Mouse (Mus musculus): ENCODE data around the gene Max. TPM values are rescaled to one million over a fixed set of nuclear protein-coding genes. Genes with fewer than 3 reads are reported as not detected.

Gene Max
- polyA plus RNA-seq, 1 experiment from 2014 or later: 48.0 TPM

DNA sequence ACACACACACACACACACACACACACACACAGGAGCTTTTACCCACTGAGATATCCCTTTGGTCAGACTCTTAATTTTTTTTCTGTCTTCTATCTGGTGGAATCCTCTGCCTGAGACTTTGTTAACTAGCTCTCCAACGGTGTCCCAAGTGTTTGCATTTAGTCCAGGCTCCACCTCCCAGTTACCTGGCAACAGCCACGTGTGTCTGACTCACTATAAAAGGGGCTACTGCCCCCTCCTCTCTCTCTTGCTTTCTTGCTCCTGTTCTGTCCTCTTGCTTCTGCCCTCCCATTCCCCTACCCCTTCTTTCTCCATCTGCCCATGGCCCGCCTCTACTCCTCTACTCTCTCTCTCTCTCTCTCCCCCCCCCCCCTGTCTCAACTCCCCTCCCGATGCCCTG, 3.9 kb upstream of the Max start:
- Histone ChIP-seq H3K4me2 (ENCODE audit: low read depth, low read length) (no peak overlapping the region; the same call in 1 of the 2 replicates), H3K4me3 (ENCODE audit: low read depth, low read length) (no peak overlapping the region), H3K9ac (replicated peaks; ENCODE audit: low read length) (no peak overlapping the region), H3K4me1 (ENCODE audit: control insufficient read depth, insufficient read depth, low read length) (no peaks in the 10 kb centered on the region), H3K27me3 (ENCODE audit: control insufficient read depth, insufficient read depth, low read length) (no peaks in the 10 kb centered on the region), H3K36me3 (replicated peaks; ENCODE audit: control insufficient read depth, insufficient read depth, low read depth, low read length) (no peaks in the 10 kb centered on the region), H3K9me3 (replicated peaks; ENCODE audit: control insufficient read depth, low read length) (no peaks in the 10 kb centered on the region), H3K27ac (replicated peaks; ENCODE audit: low read depth, low read length) (no peak overlapping the region)
- DNase-seq (ENCODE audit: low spot score): peak; percentile 27
- WGBS: 14% methylated on average over 4 of the region's 4 CpGs
- no peak for ATAC-seq (replicated peaks; ENCODE audit: insufficient number of reproducible peaks, low FRiP score, low TSS enrichment, low read depth)

DNA sequence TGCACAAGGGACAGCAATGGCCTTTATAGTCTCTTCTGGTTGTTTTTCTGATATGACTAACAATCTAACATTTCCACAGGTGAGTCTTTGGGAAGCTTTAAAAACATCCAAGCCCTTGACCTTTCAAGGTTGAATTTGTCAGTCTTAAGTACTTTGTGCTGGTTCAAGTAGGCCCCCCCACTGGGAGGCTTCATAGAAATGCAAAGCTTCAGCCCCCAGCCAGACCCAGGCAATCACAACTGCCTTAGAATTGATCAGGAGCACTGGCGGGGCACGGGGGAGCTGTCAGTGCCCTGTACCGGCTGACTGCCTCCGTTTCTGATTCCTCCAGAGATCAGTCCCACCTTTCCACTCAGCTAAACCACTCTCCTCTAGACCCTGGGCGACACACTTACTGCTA, 3.1 kb upstream of the Max start:
- H3K4me3 ChIP-seq (ENCODE audit: low read depth, low read length): no peak overlapping the region
- no peaks in the 10 kb centered on the region for H3K27me3 ChIP-seq (ENCODE audit: control insufficient read depth, insufficient read depth, low read length)
- H3K9me3 ChIP-seq (replicated peaks; ENCODE audit: control insufficient read depth, low read length): no peaks in the 10 kb centered on the region
- no peak overlapping the region for H3K4me2 ChIP-seq (ENCODE audit: low read depth, low read length)
- WGBS: 18% methylated on average over 5 of the region's 5 CpGs
- no peak for ATAC-seq (replicated peaks; ENCODE audit: insufficient number of reproducible peaks, low FRiP score, low TSS enrichment, low read depth)
- H3K4me1 ChIP-seq (ENCODE audit: control insufficient read depth, insufficient read depth, low read length): no peaks in the 10 kb centered on the region
- no peak for DNase-seq (ENCODE audit: low spot score)
- H3K36me3 ChIP-seq (replicated peaks; ENCODE audit: control insufficient read depth, insufficient read depth, low read depth, low read length): no peaks in the 10 kb centered on the region
- H3K27ac ChIP-seq (replicated peaks; ENCODE audit: low read depth, low read length): no peak overlapping the region
- H3K9ac ChIP-seq (replicated peaks; ENCODE audit: low read length): no peak overlapping the region

DNA sequence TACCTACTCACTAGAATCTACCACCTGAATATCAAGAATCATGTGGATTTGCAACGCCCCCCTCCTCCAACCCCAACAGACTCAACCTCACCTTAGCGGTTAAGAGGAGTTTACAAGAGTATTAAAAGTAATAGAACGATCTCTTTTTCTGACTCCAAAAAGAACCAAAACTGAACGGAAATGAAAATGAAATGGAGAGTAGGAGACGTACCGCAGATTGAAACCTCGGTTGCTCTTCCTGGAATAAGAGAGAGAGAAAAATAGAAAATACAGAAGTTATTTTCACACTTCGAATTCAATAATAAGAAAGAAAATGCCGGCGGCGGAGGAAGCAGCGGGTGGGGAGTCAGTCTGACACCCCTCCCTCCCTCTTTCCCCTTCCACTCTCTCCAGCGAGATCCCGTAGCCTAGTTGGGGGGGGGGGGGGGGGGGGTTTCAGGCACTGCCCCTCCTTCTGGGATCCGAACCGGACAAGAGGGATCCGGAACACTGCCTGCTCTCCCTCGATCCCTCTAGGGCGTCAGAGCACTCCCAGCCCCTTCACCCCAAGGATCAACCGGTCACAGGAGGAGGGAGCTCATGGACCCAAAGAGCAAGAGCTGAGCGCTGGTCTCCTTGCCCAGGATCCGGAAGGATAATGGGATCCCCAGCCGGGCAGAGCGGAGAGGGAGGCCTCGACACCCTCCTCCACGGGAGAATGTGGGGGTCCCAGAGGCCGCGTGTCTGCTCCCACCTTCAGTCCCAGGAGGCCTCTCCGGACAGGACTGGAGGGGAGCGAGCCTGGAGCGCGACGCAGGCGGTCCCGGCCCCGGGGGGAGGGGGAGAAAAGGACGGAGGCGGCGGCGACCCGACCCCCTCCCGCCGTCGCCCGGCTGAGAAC, 709 bp downstream of the Max start:
- H3K36me3 ChIP-seq (replicated peaks; ENCODE audit: control insufficient read depth, insufficient read depth, low read depth, low read length): no peaks in the 10 kb centered on the region
- ATAC-seq (replicated peaks; ENCODE audit: insufficient number of reproducible peaks, low FRiP score, low TSS enrichment, low read depth) (peak; percentile 19), DNase-seq (ENCODE audit: low spot score) (peak; percentile 12)
- peak overlapping the region; percentile 72 for H3K9ac ChIP-seq (replicated peaks; ENCODE audit: low read length)
- H3K4me3 ChIP-seq (ENCODE audit: low read depth, low read length): peak overlapping the region; percentile 68
- H3K27me3 ChIP-seq (ENCODE audit: control insufficient read depth, insufficient read depth, low read length): no peaks in the 10 kb centered on the region
- H3K9me3 ChIP-seq (replicated peaks; ENCODE audit: control insufficient read depth, low read length): no peaks in the 10 kb centered on the region
- H3K4me1 ChIP-seq (ENCODE audit: control insufficient read depth, insufficient read depth, low read length): no peaks in the 10 kb centered on the region
- no peak overlapping the region for H3K27ac ChIP-seq (replicated peaks; ENCODE audit: low read depth, low read length)
- H3K4me2 ChIP-seq (ENCODE audit: low read depth, low read length): peak overlapping the region; percentile 64
- 5% methylated on average over 41 of the region's 45 CpGs for WGBS

DNA sequence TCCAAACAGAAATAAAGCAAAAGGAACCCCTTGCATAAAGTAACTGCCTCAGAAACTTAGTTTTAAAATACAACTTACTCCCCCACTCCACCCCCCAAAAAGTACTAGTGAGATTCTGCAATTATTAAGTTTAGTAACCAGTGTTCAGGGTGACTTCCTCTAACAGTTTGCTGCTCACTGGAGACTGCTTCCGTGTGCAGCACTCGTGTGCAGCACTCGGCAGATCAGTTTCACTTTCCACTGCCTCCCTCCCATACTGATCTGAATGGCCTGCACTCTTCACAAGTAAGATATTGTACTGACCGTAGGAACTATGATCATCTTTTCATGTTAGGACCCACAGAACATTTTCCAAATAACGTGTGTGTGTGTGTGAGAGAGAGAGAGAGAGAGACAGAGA, 4.3 kb downstream of the Max start:
- 85% methylated on average over 5 of the region's 5 CpGs for WGBS
- H3K27ac ChIP-seq (replicated peaks; ENCODE audit: low read depth, low read length): no peak overlapping the region
- H3K4me1 ChIP-seq (ENCODE audit: control insufficient read depth, insufficient read depth, low read length): no peaks in the 10 kb centered on the region
- no peak for DNase-seq (ENCODE audit: low spot score)
- H3K4me2 ChIP-seq (ENCODE audit: low read depth, low read length): no peak overlapping the region
- H3K9ac ChIP-seq (replicated peaks; ENCODE audit: low read length): no peak overlapping the region
- no peaks in the 10 kb centered on the region; the same call in 1 of the 2 replicates for H3K36me3 ChIP-seq (replicated peaks; ENCODE audit: control insufficient read depth, insufficient read depth, low read depth, low read length)
- no peak overlapping the region for H3K4me3 ChIP-seq (ENCODE audit: low read depth, low read length)
- H3K27me3 ChIP-seq (ENCODE audit: control insufficient read depth, insufficient read depth, low read length): no peaks in the 10 kb centered on the region
- ATAC-seq (replicated peaks; ENCODE audit: insufficient number of reproducible peaks, low FRiP score, low TSS enrichment, low read depth): no peak
- no peaks in the 10 kb centered on the region for H3K9me3 ChIP-seq (replicated peaks; ENCODE audit: control insufficient read depth, low read length)

DNA sequence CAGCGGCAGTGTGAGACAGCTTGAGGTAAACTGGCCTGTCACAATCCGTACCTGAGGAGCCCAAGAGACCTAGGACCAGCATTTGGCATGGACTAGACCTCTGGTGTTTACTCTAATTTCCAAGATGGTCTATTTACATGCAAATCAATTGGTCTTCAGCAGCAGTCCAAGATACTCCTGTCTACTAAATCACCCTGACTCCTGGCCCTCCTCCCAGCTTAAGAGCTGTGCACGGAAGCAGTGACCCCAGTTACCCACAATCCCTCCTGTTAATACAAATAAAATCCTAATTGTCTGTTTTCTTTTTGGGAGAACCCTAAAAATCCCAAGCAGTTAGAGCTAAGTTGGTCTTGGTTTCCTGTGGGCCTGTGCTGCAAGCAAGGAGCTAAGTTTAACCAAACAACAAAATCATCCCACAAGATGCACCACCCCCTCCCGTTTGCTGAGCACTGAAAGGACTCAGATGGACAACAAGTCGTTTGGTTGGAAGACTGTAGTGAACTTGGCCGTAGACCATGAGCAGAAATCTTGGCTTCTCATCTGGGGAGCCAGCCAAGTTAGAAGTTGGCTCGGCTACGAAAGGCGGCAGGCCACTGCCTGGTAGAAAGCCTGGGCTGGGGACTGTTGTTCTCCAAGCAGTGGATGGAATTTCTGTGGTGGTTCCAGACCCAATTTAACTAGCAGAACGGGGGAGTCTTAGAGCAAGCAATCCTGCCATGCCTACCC, 7.1 kb downstream of the Max start:
- H3K36me3 ChIP-seq (replicated peaks; ENCODE audit: control insufficient read depth, insufficient read depth, low read depth, low read length): peaks cover 6% of the 10 kb centered on the region
- no peak for ATAC-seq (replicated peaks; ENCODE audit: insufficient number of reproducible peaks, low FRiP score, low TSS enrichment, low read depth)

DNA sequence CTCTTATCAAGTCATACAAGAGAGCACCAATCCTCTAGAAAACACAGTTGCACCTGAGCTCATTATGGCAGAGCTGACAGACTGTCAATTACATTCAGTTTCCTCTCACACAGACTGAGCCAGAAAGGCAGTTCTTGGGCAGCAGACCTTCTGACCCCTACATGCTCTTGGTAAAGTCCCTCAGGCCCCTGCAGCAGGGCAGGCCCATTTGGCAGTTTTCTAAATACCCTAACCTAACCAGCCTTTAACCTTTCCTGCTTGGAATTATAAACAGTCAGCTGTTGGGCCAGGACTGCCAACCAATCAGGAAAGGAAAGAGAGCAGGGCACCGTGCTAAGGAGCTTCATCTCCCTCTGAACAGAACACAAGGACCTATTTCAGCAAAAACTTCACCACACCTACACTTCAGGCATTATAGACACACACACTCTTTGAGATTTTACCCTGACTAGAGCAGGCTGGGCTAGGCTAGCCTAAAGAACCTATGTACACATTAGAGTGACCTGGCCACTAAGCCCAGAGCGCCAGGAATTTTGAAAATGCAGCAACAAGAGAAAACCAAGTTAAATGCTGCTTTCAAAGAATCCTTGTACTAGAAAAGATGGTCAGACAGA, 8.1 kb downstream of the Max start:
- ATAC-seq (replicated peaks; ENCODE audit: insufficient number of reproducible peaks, low FRiP score, low TSS enrichment, low read depth) (no peak), DNase-seq (ENCODE audit: low spot score) (no peak)
- 84% methylated on average over 2 of the region's 2 CpGs for WGBS
- Histone ChIP-seq H3K9ac (replicated peaks; ENCODE audit: low read length) (no peak overlapping the region), H3K27ac (replicated peaks; ENCODE audit: low read depth, low read length) (no peak overlapping the region), H3K4me1 (ENCODE audit: control insufficient read depth, insufficient read depth, low read length) (no peaks in the 10 kb centered on the region), H3K9me3 (replicated peaks; ENCODE audit: control insufficient read depth, low read length) (no peaks in the 10 kb centered on the region), H3K36me3 (replicated peaks; ENCODE audit: control insufficient read depth, insufficient read depth, low read depth, low read length) (peaks cover 6% of the 10 kb centered on the region), H3K4me3 (ENCODE audit: low read depth, low read length) (no peak overlapping the region), H3K4me2 (ENCODE audit: low read depth, low read length) (no peak overlapping the region), H3K27me3 (ENCODE audit: control insufficient read depth, insufficient read depth, low read length) (no peaks in the 10 kb centered on the region)

More for the DNA sequence above, 7.1 kb downstream of the Max start:
- Histone ChIP-seq H3K9ac (replicated peaks; ENCODE audit: low read length) (no peak overlapping the region), H3K4me1 (ENCODE audit: control insufficient read depth, insufficient read depth, low read length) (no peaks in the 10 kb centered on the region), H3K27ac (replicated peaks; ENCODE audit: low read depth, low read length) (no peak overlapping the region), H3K4me3 (ENCODE audit: low read depth, low read length) (no peak overlapping the region), H3K27me3 (ENCODE audit: control insufficient read depth, insufficient read depth, low read length) (no peaks in the 10 kb centered on the region), H3K4me2 (ENCODE audit: low read depth, low read length) (no peak overlapping the region), H3K9me3 (replicated peaks; ENCODE audit: control insufficient read depth, low read length) (no peaks in the 10 kb centered on the region)
- no peak for DNase-seq (ENCODE audit: low spot score)
- WGBS: 82% methylated on average over 10 of the region's 10 CpGs

DNA sequence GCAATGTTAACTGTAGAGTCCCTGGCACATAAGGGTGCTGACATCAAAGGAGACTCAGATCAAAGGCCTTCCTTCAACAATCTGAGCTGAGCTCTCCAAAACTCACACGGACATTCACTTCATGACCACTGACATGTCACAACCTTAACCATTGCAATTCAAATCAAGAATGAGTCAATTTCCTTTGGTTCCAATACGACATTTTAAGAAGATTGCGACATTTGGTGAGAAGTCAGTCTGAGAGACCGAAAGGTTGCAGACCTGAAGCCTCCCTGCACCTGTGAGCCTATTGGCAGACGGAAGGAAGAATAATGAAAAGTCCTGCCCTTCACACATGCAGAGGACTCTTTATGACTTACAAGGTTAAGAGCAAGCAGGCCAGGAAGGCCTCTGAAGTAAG, 11.7 kb downstream of the Max start:
- Histone ChIP-seq H3K36me3 (replicated peaks; ENCODE audit: control insufficient read depth, insufficient read depth, low read depth, low read length) (peaks cover 9% of the 10 kb centered on the region), H3K4me1 (ENCODE audit: control insufficient read depth, insufficient read depth, low read length) (no peaks in the 10 kb centered on the region), H3K27me3 (ENCODE audit: control insufficient read depth, insufficient read depth, low read length) (no peaks in the 10 kb centered on the region), H3K4me2 (ENCODE audit: low read depth, low read length) (no peak overlapping the region), H3K4me3 (ENCODE audit: low read depth, low read length) (no peak overlapping the region), H3K27ac (replicated peaks; ENCODE audit: low read depth, low read length) (no peak overlapping the region), H3K9me3 (replicated peaks; ENCODE audit: control insufficient read depth, low read length) (no peaks in the 10 kb centered on the region), H3K9ac (replicated peaks; ENCODE audit: low read length) (no peak overlapping the region)
- DNase-seq (ENCODE audit: low spot score) (no peak), ATAC-seq (replicated peaks; ENCODE audit: insufficient number of reproducible peaks, low FRiP score, low TSS enrichment, low read depth) (no peak)
- WGBS: 91% methylated on average over 5 of the region's 5 CpGs

DNA sequence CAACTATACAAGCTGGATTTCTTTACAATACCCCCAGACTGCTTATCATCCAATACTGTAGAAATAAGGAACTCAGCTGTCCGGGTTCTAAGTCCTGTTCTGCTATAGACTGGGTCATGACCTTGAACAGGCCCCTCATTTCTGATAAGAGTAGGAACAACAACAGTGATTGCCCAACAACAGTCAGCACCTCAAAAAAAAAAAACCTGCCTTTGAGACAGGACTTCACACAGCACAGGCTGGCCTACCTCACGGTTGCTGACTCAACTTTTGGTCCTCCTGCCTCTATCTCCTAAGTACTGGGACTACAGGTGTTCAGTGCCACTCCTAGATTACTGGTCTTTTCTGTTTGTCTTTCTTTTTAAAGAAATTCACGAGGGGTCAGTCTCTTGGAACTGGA, 13.2 kb downstream of the Max start:
- ATAC-seq (replicated peaks; ENCODE audit: insufficient number of reproducible peaks, low FRiP score, low TSS enrichment, low read depth) (no peak), DNase-seq (ENCODE audit: low spot score) (no peak)
- 86% methylated on average over 3 of the region's 3 CpGs for WGBS
- H3K27ac ChIP-seq (replicated peaks; ENCODE audit: low read depth, low read length): no peak overlapping the region
- H3K36me3 ChIP-seq (replicated peaks; ENCODE audit: control insufficient read depth, insufficient read depth, low read depth, low read length): peaks cover 9% of the 10 kb centered on the region
- H3K27me3 ChIP-seq (ENCODE audit: control insufficient read depth, insufficient read depth, low read length): no peaks in the 10 kb centered on the region
- H3K4me3 ChIP-seq (ENCODE audit: low read depth, low read length): no peak overlapping the region
- H3K4me1 ChIP-seq (ENCODE audit: control insufficient read depth, insufficient read depth, low read length): no peaks in the 10 kb centered on the region
- H3K9ac ChIP-seq (replicated peaks; ENCODE audit: low read length): no peak overlapping the region
- H3K4me2 ChIP-seq (ENCODE audit: low read depth, low read length): no peak overlapping the region
- H3K9me3 ChIP-seq (replicated peaks; ENCODE audit: control insufficient read depth, low read length): no peaks in the 10 kb centered on the region

Measured in embryonic facial prominence, embryonic 11.5 days (tissue).